Mouse (Mus musculus) mature B cell (primary cell): ENCODE measurements around the gene Foxp2.

Experiments
- in situ Hi-C: fragments of 300-500 bp; cut with MboI; formaldehyde crosslinking; loops from 2 replicates; pipeline ENCODE4 v1.14.3; 2019

Foxp2 gene

DNA sequence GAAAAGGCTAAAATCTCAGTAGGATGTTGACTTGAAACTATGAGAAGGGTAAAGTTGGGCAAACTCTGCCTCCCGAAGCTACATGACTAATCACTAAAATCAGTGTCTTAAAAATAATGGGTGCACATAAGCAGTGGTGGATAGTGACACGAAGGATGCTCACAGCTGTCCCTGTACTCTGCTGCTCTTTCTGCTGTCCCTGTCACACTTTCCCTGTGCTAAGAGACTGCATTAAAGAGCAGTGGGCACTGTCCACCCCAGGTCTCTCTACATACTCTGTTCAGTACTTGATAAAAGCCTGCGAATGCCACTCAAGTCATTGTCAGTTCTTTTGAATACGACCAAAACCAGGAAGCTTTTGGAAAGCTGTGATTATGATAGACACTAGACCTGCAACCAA is 469.7 kb downstream of the Foxp2 start:
- in situ Hi-C loops: no loop called here

DNA sequence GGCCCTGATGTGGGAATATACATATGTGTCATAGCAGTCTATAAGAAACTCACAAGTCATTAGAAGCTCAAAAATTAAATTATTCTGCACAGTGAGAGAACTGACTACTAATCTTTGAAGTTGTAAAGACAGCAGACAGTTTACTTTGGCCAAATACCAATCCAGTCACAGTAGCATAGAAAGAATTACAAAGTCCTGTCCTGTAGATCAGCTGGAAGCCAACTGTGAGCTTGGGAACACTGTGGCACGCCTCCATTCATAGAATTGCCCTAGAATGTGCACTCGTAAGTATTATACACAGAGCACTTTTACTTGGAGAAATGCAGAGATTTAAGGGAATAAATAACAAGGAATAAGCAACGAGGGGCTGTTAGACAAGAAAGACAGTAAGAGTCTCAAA is 472.5 kb downstream of the Foxp2 start:
- in situ Hi-C loops: no loop called here

DNA sequence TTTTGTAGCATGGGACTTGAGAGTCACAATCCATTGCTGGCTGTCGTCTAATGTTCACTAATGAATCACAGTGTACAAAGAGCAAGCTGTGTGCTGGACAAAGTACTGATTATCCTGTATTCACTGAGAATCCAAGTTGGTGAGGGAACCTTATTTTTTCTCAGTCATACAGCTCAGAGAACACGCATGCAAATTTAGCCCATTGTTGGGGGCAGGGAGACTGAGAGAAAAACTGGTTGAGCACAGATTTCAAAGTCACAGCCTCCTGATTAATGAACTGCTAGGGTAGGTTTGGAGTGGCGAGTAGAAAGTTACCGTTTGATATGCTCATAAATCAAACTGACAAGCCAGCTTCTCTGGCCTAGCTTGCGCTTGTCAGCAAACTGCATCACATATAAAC is 477.1 kb downstream of the Foxp2 start:
- in situ Hi-C loops: no loop called here

DNA sequence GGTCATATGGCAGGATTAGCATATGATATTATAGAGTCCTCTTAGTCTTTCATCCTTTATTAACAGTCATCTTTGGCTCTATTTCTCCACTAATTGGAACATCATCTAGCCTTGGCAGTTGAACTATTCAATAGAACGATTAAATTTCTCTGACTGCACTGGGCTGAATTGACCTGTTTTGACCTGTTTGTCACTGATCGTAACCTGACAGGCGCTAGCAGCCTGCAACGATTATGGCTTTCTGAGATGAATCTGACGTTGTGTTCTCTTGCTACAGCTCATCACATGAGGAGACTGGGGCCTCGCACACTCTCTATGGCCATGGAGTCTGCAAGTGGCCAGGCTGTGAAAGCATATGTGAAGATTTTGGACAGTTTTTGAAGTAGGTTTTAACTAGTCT is 495.3 kb downstream of the Foxp2 start:
- in situ Hi-C loops: no loop called here

DNA sequence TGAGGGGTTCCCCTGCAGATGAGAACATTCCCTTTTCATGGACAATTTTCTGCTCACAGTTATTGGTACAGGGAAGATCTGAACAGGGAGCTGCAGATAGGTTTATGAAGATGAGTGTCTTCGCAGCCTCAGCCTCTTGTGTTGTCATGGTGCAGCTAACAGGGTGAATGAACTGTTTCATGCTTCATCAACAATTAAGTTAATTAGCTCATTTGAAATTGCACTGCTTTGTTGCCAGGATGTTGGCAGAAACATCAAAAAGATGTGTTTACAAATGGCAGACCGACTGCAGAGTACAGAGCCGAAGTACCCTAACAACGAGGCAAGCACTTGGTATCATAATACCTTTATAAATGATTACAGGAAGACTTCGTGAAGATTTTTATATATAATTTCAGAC is 496.3 kb downstream of the Foxp2 start:
- in situ Hi-C loops: no loop called here

DNA sequence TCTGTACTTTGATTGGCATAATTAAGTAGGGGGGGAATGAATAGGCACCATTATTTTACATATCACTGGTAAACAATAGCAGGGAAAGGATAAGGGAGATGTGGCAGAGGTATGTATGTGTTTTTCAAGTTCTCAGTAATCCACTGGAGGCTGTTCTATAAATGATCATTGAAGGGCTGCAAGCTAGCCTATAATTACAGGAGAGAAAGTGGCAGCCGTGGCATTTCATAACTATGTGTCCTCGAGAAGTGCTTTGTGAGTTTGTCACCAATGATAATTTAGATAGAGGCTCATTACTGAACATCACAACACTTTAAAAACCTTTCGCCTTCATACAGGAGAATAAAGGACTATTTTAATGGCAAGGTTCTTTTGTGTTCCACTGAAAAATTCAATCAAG is 500.0 kb downstream of the Foxp2 start:
- in situ Hi-C loops: no loop called here

DNA sequence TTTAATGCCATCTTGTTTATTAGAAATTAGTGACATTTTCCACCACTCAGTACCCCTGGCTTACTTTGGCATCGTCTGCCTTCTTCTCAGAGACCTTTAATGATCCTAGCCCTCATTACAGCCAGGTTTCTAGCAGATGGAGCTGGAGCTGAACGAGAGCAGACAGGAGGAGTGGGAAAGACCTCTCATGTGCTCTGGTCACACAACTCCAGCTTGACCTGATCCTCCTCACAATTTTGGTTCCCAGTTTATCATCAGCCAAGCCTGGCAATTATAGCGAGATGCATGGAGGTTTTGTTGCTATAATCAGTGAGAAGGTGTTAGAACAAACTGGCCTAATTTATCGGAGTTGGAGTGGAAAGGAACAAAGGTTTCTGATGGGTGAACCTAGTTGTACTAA is 500.9 kb downstream of the Foxp2 start:
- in situ Hi-C loops: no loop called here

DNA sequence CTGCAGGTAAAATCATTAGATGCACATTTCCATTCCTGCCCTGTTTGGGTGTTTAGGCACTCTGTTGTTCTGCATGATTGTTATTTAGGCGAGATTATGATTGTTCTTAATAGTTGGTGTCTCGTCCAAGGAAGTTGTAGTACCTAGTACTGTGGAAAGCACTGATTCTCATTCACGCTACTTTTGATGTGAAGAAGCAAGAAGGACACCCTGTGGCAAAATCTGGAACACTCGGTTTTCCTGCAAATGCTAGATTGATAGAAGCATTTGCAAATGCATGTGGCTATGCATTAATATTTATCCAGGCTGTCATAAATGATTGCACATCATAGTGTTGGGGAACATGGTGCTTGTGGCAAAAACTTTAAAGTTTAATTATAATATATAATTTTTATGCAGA is 514.0 kb downstream of the Foxp2 start:
- in situ Hi-C loops: no loop called here

DNA sequence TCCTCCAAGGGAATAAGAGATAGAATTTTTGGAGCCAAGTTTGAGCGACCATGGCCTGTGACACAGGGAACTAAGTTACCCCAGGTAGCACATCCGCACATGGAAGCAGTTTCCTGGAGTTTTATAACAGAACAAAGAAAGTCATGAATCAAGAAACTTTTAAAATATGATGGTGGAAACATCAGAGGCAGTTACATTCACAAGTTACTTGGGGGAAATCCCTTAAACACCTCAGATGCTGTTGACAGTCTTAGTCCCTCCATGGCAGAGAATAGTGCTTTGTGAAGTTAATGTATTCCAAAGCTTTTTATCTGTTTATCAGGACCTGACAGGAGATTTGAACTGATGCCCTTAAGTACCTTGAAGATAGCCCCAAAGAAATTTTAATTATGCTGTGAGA is 558.6 kb downstream of the Foxp2 start:
- in situ Hi-C loops: no loop called here

DNA sequence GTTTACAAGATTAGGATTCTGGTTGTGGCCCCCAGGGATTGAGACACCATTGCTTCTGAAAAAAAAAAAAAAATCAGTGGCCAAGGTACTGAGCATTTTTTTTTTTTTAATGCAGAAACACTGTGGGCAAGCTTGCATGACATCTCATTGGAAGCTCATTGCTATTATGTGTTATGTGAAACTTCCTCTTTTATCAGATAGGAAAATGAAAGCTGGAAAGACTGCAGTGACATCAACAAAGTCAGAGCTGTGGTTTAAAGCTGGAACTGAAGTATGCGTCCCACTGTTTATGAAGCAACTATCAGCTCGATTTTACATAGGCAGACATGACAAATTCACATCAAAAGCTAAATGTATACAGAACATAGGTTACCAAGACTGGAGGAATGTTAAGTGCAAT is 562.2 kb downstream of the Foxp2 start:
- in situ Hi-C loops: no loop called here

DNA sequence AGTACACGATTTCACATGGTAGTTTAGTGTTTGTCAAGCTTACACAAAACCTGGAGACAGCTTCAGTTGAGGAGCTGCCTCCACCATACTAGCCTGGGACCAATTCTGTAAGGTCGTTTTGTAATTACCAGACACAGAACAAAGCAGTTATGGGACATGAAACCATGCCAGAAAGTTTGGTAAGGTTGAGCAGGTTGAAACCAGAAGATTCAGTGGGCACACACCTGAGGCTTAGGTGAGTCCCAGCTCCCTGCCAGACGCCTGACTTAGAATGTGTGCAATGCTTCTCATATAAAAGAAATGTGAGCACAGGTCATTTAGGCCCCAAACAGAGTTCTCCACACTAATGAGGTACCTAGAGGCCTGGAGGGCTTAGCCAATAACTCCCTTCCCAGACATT is 564.3 kb downstream of the Foxp2 start:
- in situ Hi-C loops: no loop called here

DNA sequence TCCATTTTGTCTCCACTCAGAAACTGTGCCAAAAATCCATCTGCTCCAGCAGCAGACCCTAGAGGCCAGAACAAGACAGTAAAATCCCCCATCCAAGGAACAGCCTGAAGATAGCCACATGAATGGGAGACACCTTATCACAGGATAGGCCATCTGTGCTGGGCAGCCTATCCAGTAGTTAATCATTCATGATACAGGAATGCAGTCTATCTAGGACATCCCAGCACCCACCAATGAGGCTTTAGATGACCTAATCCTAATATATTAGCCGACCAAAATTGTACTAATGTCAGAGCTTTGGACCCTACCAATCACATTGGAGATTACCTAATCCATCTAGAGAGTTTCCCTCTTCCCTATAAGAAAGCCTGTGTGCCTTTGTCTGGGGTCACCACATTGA is 565.5 kb downstream of the Foxp2 start:
- in situ Hi-C loops: no loop called here

DNA sequence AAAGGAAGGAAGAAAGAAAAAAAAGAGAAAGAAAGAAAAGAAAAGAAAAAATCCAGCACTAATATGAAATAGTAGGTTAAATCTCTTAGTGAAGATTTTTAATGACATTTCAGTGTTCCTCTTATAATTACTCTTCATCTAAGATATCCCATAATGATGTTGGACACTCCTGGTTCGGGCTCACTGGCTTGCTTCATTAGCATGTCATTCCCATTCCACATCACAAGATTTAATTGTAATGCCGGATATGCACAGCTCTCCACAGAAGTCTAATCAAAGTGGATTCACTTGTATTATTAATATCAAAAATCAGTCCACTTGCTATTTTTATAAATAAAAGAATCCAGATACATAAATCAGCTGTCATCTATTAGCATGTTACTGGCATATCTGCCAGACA is 585.8 kb downstream of the Foxp2 start:
- in situ Hi-C loops: no loop called here
